Mouse (Mus musculus): ENCODE data around the gene Elk4. TPM values are rescaled to one million over a fixed set of nuclear protein-coding genes. Genes with fewer than 3 reads are reported as not detected.

Elk4 gene
- polyA plus RNA-seq, 1 experiment from 2014 or later, result 28.6 TPM

DNA sequence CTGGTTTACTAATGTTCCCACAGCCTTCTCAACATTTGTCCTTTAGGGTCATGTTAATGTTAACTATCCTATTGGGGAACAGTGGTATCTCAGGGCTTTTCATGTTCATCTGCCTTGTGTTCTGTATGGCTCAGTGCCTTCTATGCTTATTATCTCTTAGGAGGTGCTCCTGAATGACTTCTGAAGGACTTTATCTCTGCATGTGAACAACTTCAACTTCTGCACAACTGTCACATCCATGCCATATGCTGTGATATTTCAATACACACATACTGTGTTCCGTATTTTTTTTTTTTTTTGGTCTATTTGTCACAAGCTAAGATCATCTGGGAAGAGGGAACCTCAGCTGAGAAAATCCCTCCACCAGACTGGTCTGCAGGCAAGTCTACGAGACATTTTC is 71.0 kb downstream of the Elk4 start:
- H3K4me2 ChIP-seq, result no peak overlapping the region
- no peak overlapping the region for H3K4me3 ChIP-seq
- 78% methylated on average over 2 of the region's 2 CpGs for WGBS
- H3K9ac ChIP-seq, result no peak overlapping the region
- no peaks in the 10 kb centered on the region for H3K4me1 ChIP-seq
- no peak for ATAC-seq (ENCODE audit: borderline replicate concordance, extremely low read depth, low FRiP score, low TSS enrichment)
- H3K27ac ChIP-seq, result no peak overlapping the region
- no peaks in the 10 kb centered on the region for H3K9me3 ChIP-seq
- no peaks in the 10 kb centered on the region for H3K27me3 ChIP-seq
- no peaks in the 10 kb centered on the region for H3K36me3 ChIP-seq

Other genes starting within 250 kb of the Elk4 start
- gene Pm20d1, start 210.2 kb upstream of the Elk4 start, polyA plus RNA-seq (2015; fragmentation: Nextera tagmentation; extraction: Ambion mirVana), result 0.30 and 0.77 TPM in 2 replicates
- 12.8 and 13.0 TPM in 2 replicates for gene Slc41a1, start 180.1 kb upstream of the Elk4 start, polyA plus RNA-seq (2015; fragmentation: Nextera tagmentation; extraction: Ambion mirVana)
- gene Rab29, start 140.4 kb upstream of the Elk4 start, polyA plus RNA-seq (2015; fragmentation: Nextera tagmentation; extraction: Ambion mirVana), result 20.9 and 22.5 TPM in 2 replicates
- 80.3 and 86.7 TPM in 2 replicates for gene Nucks1, start 97.1 kb upstream of the Elk4 start, polyA plus RNA-seq (2015; fragmentation: Nextera tagmentation; extraction: Ambion mirVana)
- gene Slc45a3, start 44.6 kb upstream of the Elk4 start, polyA plus RNA-seq (2015; fragmentation: Nextera tagmentation; extraction: Ambion mirVana), result 2.3 and 2.7 TPM in 2 replicates
- gene Mfsd4a, start 60.5 kb downstream of the Elk4 start, polyA plus RNA-seq (2015; fragmentation: Nextera tagmentation; extraction: Ambion mirVana), result 15.0 and 16.3 TPM in 2 replicates
- gene Cdk18, start 132.1 kb downstream of the Elk4 start, polyA plus RNA-seq (2015; fragmentation: Nextera tagmentation; extraction: Ambion mirVana), result 6.5 and 7.7 TPM in 2 replicates
- gene Lemd1, start 183.8 kb downstream of the Elk4 start, polyA plus RNA-seq (2015; fragmentation: Nextera tagmentation; extraction: Ambion mirVana), result 1.7 and 2.0 TPM in 2 replicates
- gene AC124108.1, start 183.8 kb downstream of the Elk4 start, polyA plus RNA-seq (2015; fragmentation: Nextera tagmentation; extraction: Ambion mirVana), result 0.52 and 0.69 TPM in 2 replicates
- gene Gm10188, start 222.2 kb downstream of the Elk4 start, polyA plus RNA-seq (2015; fragmentation: Nextera tagmentation; extraction: Ambion mirVana), result not detected in 2 replicates

Measured in lung, embryonic 15.5 days (tissue).